Mouse (Mus musculus) olfactory bulb, adult 2 months (tissue): ENCODE data around the gene Ubxn11. TPM values are rescaled to one million over a fixed set of nuclear protein-coding genes. Genes with fewer than 3 reads are reported as not detected.

Experiments
- H3K27ac ChIP-seq: fragments of 200-500 bp; 2 replicates; pipeline ENCODE4 v1.5.1; 2012; ENCODE audit warnings: low read depth, low read length; ENCODE audit not compliant: insufficient read depth
- H3K4me1 ChIP-seq: fragments of 200-500 bp; 2 replicates; pipeline ENCODE4 v1.6.1; 2012; ENCODE audit warnings: low read length; ENCODE audit not compliant: control insufficient read depth, insufficient read depth
- H3K4me3 ChIP-seq: fragments of 200-500 bp; 2 replicates; pipeline ENCODE4 v1.5.1; 2012; ENCODE audit warnings: mild to moderate bottlenecking, low read depth, low read length, moderate library complexity; ENCODE audit not compliant: insufficient read depth
- CTCF ChIP-seq: fragments of 200-500 bp; IDR thresholded peaks from 2 replicates; pipeline ENCODE4 v1.5.1; 2012; ENCODE audit warnings: low read depth, mild to moderate bottlenecking, low read length, moderate library complexity; ENCODE audit not compliant: insufficient read depth
- POLR2A ChIP-seq: fragments of 200-500 bp; IDR thresholded peaks from 2 replicates; pipeline ENCODE4 v1.6.1; 2012; ENCODE audit warnings: mild to moderate bottlenecking, low read depth, low read length, moderate library complexity; ENCODE audit not compliant: insufficient read depth
- WGBS: fragments of 180-500 bp; shearing (Covaris S2); methylation state at CpG from one replicate; pipeline ENCODE4 v1.1.7; 2018; 5-methylcytosine and 5-hydroxymethylcytosine counted together
- polyA plus RNA-seq: library from polyadenylated mRNA; stranded (reverse); fragments of >200 nt; gene quantifications from 2 replicates; pipeline ENCODE4 v1.2.4, GENCODE M21; 2012; ENCODE audit warnings: low replicate concordance; ENCODE audit not compliant: missing spikeins, insufficient read depth, insufficient read length

The Ubxn11 gene
- polyA plus RNA-seq, 1 experiment: not detected

- Histone ChIP-seq H3K4me1 (no peaks in the 10 kb centered on the region), H3K27ac (no peak overlapping the region), H3K4me3 (no peak overlapping the region)
- TF ChIP-seq CTCF (no peak), POLR2A (no peak)
- WGBS: 78% methylated on average over 5 of the region's 5 CpGs
These were observed 5.3 kb upstream of the Ubxn11 start for GRCm38 (mm10) chr4:134097015-134097608.

- H3K27ac ChIP-seq: peak overlapping the region; percentile 46
These were observed 3.7 kb upstream of the Ubxn11 start for GRCm38 (mm10) chr4:134098628-134099027.

GRCm38 (mm10) chr4:134100245-134100644 lies 2.1 kb upstream of the Ubxn11 start:
- TF ChIP-seq POLR2A: no peak
- TF ChIP-seq CTCF: no peak
- Histone ChIP-seq H3K4me1 (no peaks in the 10 kb centered on the region; the same call in 1 of the 2 replicates), H3K27ac (no peak overlapping the region), H3K4me3 (no peak overlapping the region)
- WGBS: 83% methylated on average over 4 of the region's 4 CpGs

More at GRCm38 (mm10) chr4:134098628-134099027, 3.7 kb upstream of the Ubxn11 start:
- TF ChIP-seq POLR2A (no peak), CTCF (no peak)
- Histone ChIP-seq H3K4me3 (no peak overlapping the region), H3K4me1 (no peaks in the 10 kb centered on the region)
- 71% methylated on average over 8 of the region's 8 CpGs for WGBS

- TF ChIP-seq POLR2A (no peak), CTCF (no peak)
- Histone ChIP-seq H3K4me3 (peak overlapping the region; percentile 79), H3K4me1 (peaks cover 2% of the 10 kb centered on the region), H3K27ac (no peak overlapping the region)
- 2% methylated on average over 21 of the region's 21 CpGs for WGBS
These were observed 361 bp downstream of the Ubxn11 start for GRCm38 (mm10) chr4:134102742-134103119.

- WGBS: 86% methylated on average over 7 of the region's 7 CpGs
- Histone ChIP-seq H3K27ac (no peak overlapping the region), H3K4me3 (no peak overlapping the region), H3K4me1 (peaks cover 7% of the 10 kb centered on the region)
- TF ChIP-seq POLR2A (no peak), CTCF (no peak)
These were observed 3.7 kb downstream of the Ubxn11 start for GRCm38 (mm10) chr4:134106105-134106504.

GRCm38 (mm10) chr4:134107730-134108129 lies 5.4 kb downstream of the Ubxn11 start:
- TF ChIP-seq POLR2A (no peak), CTCF (no peak)
- Histone ChIP-seq H3K4me1 (peaks cover 12% of the 10 kb centered on the region), H3K4me3 (no peak overlapping the region), H3K27ac (no peak overlapping the region)
- WGBS: 68% methylated on average over 7 of the region's 7 CpGs

GRCm38 (mm10) chr4:134108196-134108595 lies 5.8 kb downstream of the Ubxn11 start:
- TF ChIP-seq POLR2A (no peak), CTCF (no peak)
- Histone ChIP-seq H3K4me3 (no peak overlapping the region), H3K4me1 (peaks cover 17% of the 10 kb centered on the region), H3K27ac (no peak overlapping the region)
- 74% methylated on average over 5 of the region's 5 CpGs for WGBS

- peaks cover 26% of the 10 kb centered on the region for H3K4me1 ChIP-seq
- TF ChIP-seq POLR2A (no peak), CTCF (no peak)
- no peak overlapping the region for H3K4me3 ChIP-seq
- no peak overlapping the region for H3K27ac ChIP-seq
- 67% methylated on average over 3 of the region's 3 CpGs for WGBS
These were observed 8.3 kb downstream of the Ubxn11 start for GRCm38 (mm10) chr4:134110653-134111052.

- TF ChIP-seq CTCF (no peak), POLR2A (no peak)
- Histone ChIP-seq H3K4me3 (no peak overlapping the region), H3K4me1 (peaks cover 26% of the 10 kb centered on the region), H3K27ac (no peak overlapping the region)
- 85% methylated on average over 6 of the region's 6 CpGs for WGBS
These were observed 10.0 kb downstream of the Ubxn11 start for GRCm38 (mm10) chr4:134112403-134112802.
